Mouse (Mus musculus) intestine, postnatal 0 days (tissue): ENCODE data around the gene Oasl2. TPM values are rescaled to one million over a fixed set of nuclear protein-coding genes. Genes with fewer than 3 reads are reported as not detected.
A peak's percentile ranks its signal among the peaks of the same experiment; 100 is the strongest.
"Not testable (repeated sequence)": the region's sequence is repeated elsewhere in the genome, so short reads cannot be mapped to it uniquely, and the experiment has no call there.

Source experiments
- ATAC-seq: fragments of 200-750 bp; cut with Nextera tagmentation; 2 replicates; pipeline ENCODE4 v1.8.0; 2017; ENCODE audit warnings: mild to moderate bottlenecking, moderate TSS enrichment, moderate library complexity
- H3K27ac ChIP-seq: fragments of 300-500 bp; sonication (generic); 2 replicates; pipeline ENCODE4 v1.5.1; 2014; ENCODE audit warnings: mild to moderate bottlenecking, low read depth, low read length, moderate library complexity
- H3K27me3 ChIP-seq: fragments of 300-500 bp; sonication (generic); replicated peaks from 2 replicates; pipeline ENCODE4 v1.6.1; 2014; ENCODE audit warnings: low read length, mixed read lengths; ENCODE audit not compliant: control insufficient read depth, insufficient read depth
- H3K36me3 ChIP-seq: fragments of 300-500 bp; sonication (generic); 2 replicates; pipeline ENCODE4 v1.6.1; 2014; ENCODE audit warnings: mild to moderate bottlenecking, moderate library complexity; ENCODE audit not compliant: control insufficient read depth, insufficient read depth
- H3K4me1 ChIP-seq: fragments of 300-500 bp; sonication (generic); replicated peaks from 2 replicates; pipeline ENCODE4 v1.6.1; 2014; ENCODE audit warnings: antibody characterized with exemption, low read length, mixed read lengths; ENCODE audit not compliant: control insufficient read depth, insufficient read depth
- H3K4me2 ChIP-seq: fragments of 300-500 bp; sonication (generic); replicated peaks from 2 replicates; pipeline ENCODE4 v1.6.1; 2014; ENCODE audit warnings: low read depth, mild to moderate bottlenecking, moderate library complexity
- H3K4me3 ChIP-seq: fragments of 300-500 bp; sonication (generic); 2 replicates; pipeline ENCODE4 v1.5.1; 2014; ENCODE audit warnings: low read depth, low read length
- H3K9ac ChIP-seq: fragments of 300-500 bp; sonication (generic); 2 replicates; pipeline ENCODE4 v1.6.1; 2014; ENCODE audit warnings: mild to moderate bottlenecking, low read depth, low read length
- H3K9me3 ChIP-seq: fragments of 300-500 bp; sonication (generic); 2 replicates; pipeline ENCODE4 v1.6.1; 2016; ENCODE audit warnings: mixed run types; ENCODE audit not compliant: control insufficient read depth
- CTCF ChIP-seq: sonication (generic); IDR thresholded peaks from 2 replicates; pipeline ENCODE4 v1.5.1; 2016; ENCODE audit warnings: low read depth, mild to moderate bottlenecking, control low read depth, antibody characterized with exemption, moderate library complexity
- WGBS: fragments of 180-500 bp; shearing (Covaris S2); extraction: QIAGEN DNeasy Blood & Tissue Kit; methylation state at CpG from one replicate; pipeline ENCODE4 v1.1.7; 2014; 5-methylcytosine and 5-hydroxymethylcytosine counted together
- polyA plus RNA-seq: library from polyadenylated mRNA; unstranded; fragments of >200 nt; fragmentation: Nextera tagmentation; extraction: Ambion mirVana; gene quantifications from 2 replicates; pipeline ENCODE4 v1.2.1, GENCODE M21; 2015

The Oasl2 gene
- polyA plus RNA-seq, 1 experiment from 2014 or later = 88.6 TPM

GRCm38 (mm10) chr5:114933206-114933605 lies 36.5 kb downstream of the Oasl2 start:
- no peak for TF ChIP-seq CTCF
- H3K9ac ChIP-seq = no peak overlapping the region
- H3K27me3 ChIP-seq = no peaks in the 10 kb centered on the region
- 63% methylated on average over 8 of the region's 8 CpGs for WGBS
- no peak overlapping the region for H3K4me3 ChIP-seq
- H3K9me3 ChIP-seq = no peaks in the 10 kb centered on the region
- peaks cover 15% of the 10 kb centered on the region; the same call in 1 of the 2 replicates for H3K36me3 ChIP-seq
- H3K4me1 ChIP-seq = no peaks in the 10 kb centered on the region
- ATAC-seq = peak; percentile 26; the same call in 1 of the 2 replicates
- no peak overlapping the region for H3K4me2 ChIP-seq
- no peak overlapping the region for H3K27ac ChIP-seq

- no peak for ATAC-seq
- no peak overlapping the region for H3K4me3 ChIP-seq
- H3K27ac ChIP-seq = no peak overlapping the region
- peaks cover 11% of the 10 kb centered on the region; the same call in 1 of the 2 replicates for H3K36me3 ChIP-seq
- no peaks in the 10 kb centered on the region for H3K4me1 ChIP-seq
- no peak overlapping the region for H3K4me2 ChIP-seq
- WGBS = 29% methylated on average over 3 of the region's 3 CpGs
- H3K27me3 ChIP-seq = no peaks in the 10 kb centered on the region
- TF ChIP-seq CTCF = no peak
- H3K9ac ChIP-seq = no peak overlapping the region
- no peaks in the 10 kb centered on the region for H3K9me3 ChIP-seq
Observed at GRCm38 (mm10) chr5:114935838-114936237, 39.1 kb downstream of the Oasl2 start.

GRCm38 (mm10) chr5:114941138-114941537 lies 44.4 kb downstream of the Oasl2 start:
- TF ChIP-seq CTCF = peak; percentile 57
- not testable (repeated sequence) for H3K4me2 ChIP-seq, H3K27me3 ChIP-seq, ATAC-seq, H3K4me1 ChIP-seq, H3K9ac ChIP-seq, H3K27ac ChIP-seq, H3K4me3 ChIP-seq, H3K9me3 ChIP-seq
- WGBS = 58% methylated on average over 3 of the region's 3 CpGs
- peaks cover 12% of the 10 kb centered on the region; the same call in 1 of the 2 replicates for H3K36me3 ChIP-seq

GRCm38 (mm10) chr5:114942074-114942765 lies 45.5 kb downstream of the Oasl2 start, which contains the start of gene 2210016L21Rik:
2210016L21Rik (plus strand) TSS chr5:114942158.
- peak; percentile 80 for ATAC-seq
- H3K9me3 ChIP-seq = no peaks in the 10 kb centered on the region
- peak; percentile 42 for TF ChIP-seq CTCF
- peak within 1 kb of the TSS; percentile 76 for H3K9ac ChIP-seq
- WGBS = 1% methylated on average over 39 of the region's 39 CpGs
- peak within 1 kb of the TSS; percentile 75 for H3K4me3 ChIP-seq
- H3K27me3 ChIP-seq = no peaks in the 10 kb centered on the region
- peaks cover 18% of the 10 kb centered on the region for H3K36me3 ChIP-seq
- peaks cover 6% of the 10 kb centered on the region; the same call in 1 of the 2 replicates for H3K4me1 ChIP-seq
- H3K4me2 ChIP-seq = peak within 1 kb of the TSS; percentile 83
- peak within 1 kb of the TSS; percentile 73 for H3K27ac ChIP-seq

GRCm38 (mm10) chr5:114942766-114943130 lies 46.0 kb downstream of the Oasl2 start:
- WGBS = 20% methylated on average over 4 of the region's 4 CpGs
- Histone ChIP-seq H3K9ac (peak overlapping the region; percentile 76; the same call in 1 of the 2 replicates), H3K27me3 (no peaks in the 10 kb centered on the region), H3K36me3 (peaks cover 22% of the 10 kb centered on the region), H3K9me3 (no peaks in the 10 kb centered on the region), H3K27ac (peak overlapping the region; percentile 73; the same call in 1 of the 2 replicates), H3K4me2 (peak overlapping the region; percentile 83), H3K4me3 (peak overlapping the region; percentile 75), H3K4me1 (peaks cover 6% of the 10 kb centered on the region; the same call in 1 of the 2 replicates)
- no peak for TF ChIP-seq CTCF
- no peak for ATAC-seq

- WGBS = 68% methylated on average over 10 of the region's 10 CpGs
- H3K27me3 ChIP-seq = no peaks in the 10 kb centered on the region
- no peak overlapping the region for H3K4me3 ChIP-seq
- H3K4me2 ChIP-seq = no peak overlapping the region
- no peak for TF ChIP-seq CTCF
- no peak overlapping the region for H3K9ac ChIP-seq
- H3K4me1 ChIP-seq = peaks cover 6% of the 10 kb centered on the region; the same call in 1 of the 2 replicates
- H3K9me3 ChIP-seq = no peaks in the 10 kb centered on the region
- ATAC-seq = peak; percentile 47
- peaks cover 41% of the 10 kb centered on the region for H3K36me3 ChIP-seq
- no peak overlapping the region for H3K27ac ChIP-seq
Observed at GRCm38 (mm10) chr5:114945072-114945471, 48.3 kb downstream of the Oasl2 start.
